Mouse (Mus musculus) ES-E14 (cell line): Measurements from ENCODE around the gene Gpsm3. TPM values are rescaled to one million over a fixed set of nuclear protein-coding genes. Genes with fewer than 3 reads are reported as not detected.

Experiments
- DNase-seq: peaks from one replicate; pipeline ENCODE4 v3.0.0-alpha.2; 2013; ENCODE audit warnings: low read depth, low spot score
- H3K27ac ChIP-seq: 2 replicates; pipeline ENCODE4 v1.5.1; 2012; ENCODE audit warnings: low read depth, mild to moderate bottlenecking, low read length, moderate library complexity, mixed read lengths; ENCODE audit not compliant: poor library complexity, insufficient read depth, severe bottlenecking
- H3K36me3 ChIP-seq: 2 replicates; pipeline ENCODE4 v1.6.1; 2012; ENCODE audit warnings: mild to moderate bottlenecking, low read length, moderate library complexity, mixed read lengths; ENCODE audit not compliant: control insufficient read depth, poor library complexity, insufficient read depth, severe bottlenecking
- H3K4me1 ChIP-seq, 2 experiments: fragments of 150-350 bp in 1 of 2; sonication (generic) in 1 of 2; 2 replicates each; pipeline ENCODE4 v1.6.1; 2012; ENCODE audit warnings: low read length in 2 of 2, mild to moderate bottlenecking in 1 of 2, mixed read lengths in 1 of 2; ENCODE audit not compliant: control insufficient read depth in 2 of 2, insufficient read depth in 2 of 2, poor library complexity in 1 of 2
- H3K4me3 ChIP-seq, 2 experiments: fragments of 150-350 bp in 1 of 2; sonication (generic) in 1 of 2; 2 replicates each; pipeline ENCODE4 v1.5.1; 2012; ENCODE audit warnings: low read length in 2 of 2, low read depth in 1 of 2, mild to moderate bottlenecking in 1 of 2, mixed read lengths in 1 of 2; ENCODE audit not compliant: insufficient read depth in 1 of 2, poor library complexity in 1 of 2, severe bottlenecking in 1 of 2
- H3K9ac ChIP-seq: 2 replicates; pipeline ENCODE4 v1.6.1; 2012; ENCODE audit warnings: low read depth, mild to moderate bottlenecking, low read length, mixed read lengths; ENCODE audit not compliant: poor library complexity, insufficient read depth, severe bottlenecking
- H3K9me3 ChIP-seq: fragments of 150-350 bp; sonication (generic); 2 replicates; pipeline ENCODE4 v1.6.1; 2012; ENCODE audit warnings: low read depth, mild to moderate bottlenecking, low read length; ENCODE audit not compliant: control insufficient read depth, insufficient read depth
- CHD2 ChIP-seq: IDR thresholded peaks from 2 replicates; pipeline ENCODE4 v1.6.1; 2014; ENCODE audit warnings: mild to moderate bottlenecking, low read depth, low read length, inconsistent platforms
- HCFC1 ChIP-seq: IDR thresholded peaks from 2 replicates; pipeline ENCODE4 v1.6.1; 2012; ENCODE audit warnings: low read length, inconsistent platforms, borderline replicate concordance; ENCODE audit not compliant: insufficient read depth
- MAFK ChIP-seq: IDR thresholded peaks from 2 replicates; pipeline ENCODE4 v1.6.1; 2014; ENCODE audit warnings: mild to moderate bottlenecking, low read depth, low read length, inconsistent platforms; ENCODE audit not compliant: insufficient read depth
- ZC3H11A ChIP-seq: IDR thresholded peaks from 2 replicates; pipeline ENCODE4 v1.6.1; 2012; ENCODE audit warnings: low read depth, mild to moderate bottlenecking, inconsistent platforms, low read length, borderline replicate concordance
- ZNF384 ChIP-seq: IDR thresholded peaks from 2 replicates; pipeline ENCODE4 v1.6.1; 2012; ENCODE audit warnings: low read depth, low read length, inconsistent platforms
- in situ Hi-C, 2 experiments: fragments of 600-800 bp; cut with MboI; formaldehyde crosslinking; loops; one replicate each; pipeline ENCODE4 v1.15.1; 2025; ENCODE audit warnings: low sequenced_read_pairs in 2 of 2, inconsistent platforms in 1 of 2; ENCODE audit not compliant: unreplicated experiment in 2 of 2
- total RNA-seq: library from RNA; depleted of rRNA; stranded (reverse); fragments of 300-350 nt; gene quantifications from 2 replicates; pipeline ENCODE4 v1.2.3, GENCODE M21; 2012

Gpsm3 gene
- total RNA-seq, 1 experiment, result 5.8 TPM

- Histone ChIP-seq H3K36me3 (no peaks in the 10 kb centered on the region), H3K9ac (no peak overlapping the region), H3K4me1 (peaks cover 14 to 26% of the 10 kb centered on the region in 2 experiments), H3K9me3 (no peaks in the 10 kb centered on the region), H3K4me3 (no peak overlapping the region), H3K27ac (no peak overlapping the region)
- TF ChIP-seq ZNF384 (no peak), ZC3H11A (no peak), MAFK (no peak), CHD2 (no peak), HCFC1 (no peak)
- in situ Hi-C loops, result no loop called here
- no peak for DNase-seq
Observed at GRCm38 (mm10) chr17:34559895-34560294, 29.7 kb upstream of the Gpsm3 start.

GRCm38 (mm10) chr17:34560438-34560837, 29.2 kb upstream of the Gpsm3 start:
- in situ Hi-C loops, result no loop called here

GRCm38 (mm10) chr17:34561200-34561599, 28.4 kb upstream of the Gpsm3 start:
- peak overlapping the region in 1 of 2 experiments; percentile 29; a peak in 2 of 4 replicates for H3K4me3 ChIP-seq
- no peak for DNase-seq
- H3K9me3 ChIP-seq, result no peaks in the 10 kb centered on the region
- in situ Hi-C loops, result no loop called here
- no peak overlapping the region for H3K27ac ChIP-seq
- H3K9ac ChIP-seq, result peak overlapping the region; percentile 53; the same call in 1 of the 2 replicates
- peaks cover 2% of the 10 kb centered on the region; the same call in 1 of the 2 replicates for H3K36me3 ChIP-seq
- TF ChIP-seq HCFC1 (no peak), CHD2 (no peak)
- H3K4me1 ChIP-seq, result peaks cover 14 to 30% of the 10 kb centered on the region in 2 experiments

More at GRCm38 (mm10) chr17:34560438-34560837, 29.2 kb upstream of the Gpsm3 start:
- no peak overlapping the region for H3K27ac ChIP-seq
- no peaks in the 10 kb centered on the region for H3K9me3 ChIP-seq
- peaks cover 14 to 30% of the 10 kb centered on the region in 2 experiments for H3K4me1 ChIP-seq
- TF ChIP-seq CHD2, result no peak
- TF ChIP-seq ZNF384, result peak; percentile 65
- DNase-seq, result no peak
- H3K4me3 ChIP-seq, result no peak overlapping the region
- H3K9ac ChIP-seq, result no peak overlapping the region
- H3K36me3 ChIP-seq, result no peaks in the 10 kb centered on the region

GRCm38 (mm10) chr17:34562595-34562994, 27.0 kb upstream of the Gpsm3 start:
- in situ Hi-C loops, result no loop called here
- no peak for DNase-seq
- Histone ChIP-seq H3K36me3 (peaks cover 2% of the 10 kb centered on the region; the same call in 1 of the 2 replicates), H3K4me3 (no peak overlapping the region), H3K27ac (no peak overlapping the region; the same call in 1 of the 2 replicates), H3K4me1 (peaks cover 16 to 32% of the 10 kb centered on the region in 2 experiments), H3K9me3 (no peaks in the 10 kb centered on the region), H3K9ac (no peak overlapping the region)
- TF ChIP-seq ZC3H11A (no peak), MAFK (no peak), HCFC1 (no peak), CHD2 (no peak), ZNF384 (no peak)

- H3K9ac ChIP-seq, result peak overlapping the region; percentile 57
- peaks cover 16 to 32% of the 10 kb centered on the region in 2 experiments for H3K4me1 ChIP-seq
- TF ChIP-seq ZC3H11A, result no peak
- H3K9me3 ChIP-seq, result no peaks in the 10 kb centered on the region
- in situ Hi-C loops, result no loop called here
- H3K4me3 ChIP-seq, result peak overlapping the region in 1 of 2 experiments; percentile 11; a peak in 1 of 4 replicates
- DNase-seq, result no peak
- H3K27ac ChIP-seq, result peak overlapping the region; percentile 56; the same call in 1 of the 2 replicates
- peaks cover 2% of the 10 kb centered on the region; the same call in 1 of the 2 replicates for H3K36me3 ChIP-seq
Observed at GRCm38 (mm10) chr17:34563354-34563753, 26.3 kb upstream of the Gpsm3 start.
